Mouse (Mus musculus) right cerebral cortex, postnatal 36 days (tissue): ENCODE measurements at regions not wholly inside any gene's neighbourhood (a gene's known extent, or its start where the extent isn't known, plus 50 kb on each side); places are given as distances from the start of the nearest gene placed in this dataset.

Experiments
- DNase-seq, 2 experiments: peaks; one replicate each; pipeline ENCODE4 v3.0.0; 2022; ENCODE audit warnings: low spot score in 2 of 2, mixed read lengths in 1 of 2

GRCm38 (mm10) chr1:69376923-69377706 is 269.3 kb upstream of the Erbb4 start:
- no peak for DNase-seq

GRCm38 (mm10) chr1:69375246-69375645 is 267.4 kb upstream of the Erbb4 start:
- DNase-seq = no peak

GRCm38 (mm10) chr1:69370078-69370477 is 262.2 kb upstream of the Erbb4 start:
- DNase-seq = no peak

GRCm38 (mm10) chr1:69367531-69367930 is 259.7 kb upstream of the Erbb4 start:
- DNase-seq = no peak

DNA sequence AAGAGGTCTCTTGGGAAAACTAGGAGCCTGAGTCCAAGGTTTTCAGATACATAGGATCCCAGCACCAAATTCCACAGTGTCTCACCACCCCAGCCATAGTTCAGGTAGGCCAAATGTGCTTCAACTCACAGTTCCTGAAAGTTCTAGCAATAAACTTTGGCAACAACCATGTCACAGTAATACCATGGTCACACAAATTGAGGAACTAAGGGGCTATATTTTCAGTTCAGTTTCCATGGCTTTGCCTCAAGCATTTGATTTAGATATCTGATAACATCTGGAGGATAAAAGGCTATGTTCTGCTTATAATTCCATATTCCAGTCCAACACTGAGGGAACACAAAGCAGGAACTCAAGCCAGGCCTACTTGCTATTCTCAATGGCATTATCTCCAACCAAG is 256.2 kb upstream of the Erbb4 start:
- DNase-seq = no peak

DNA sequence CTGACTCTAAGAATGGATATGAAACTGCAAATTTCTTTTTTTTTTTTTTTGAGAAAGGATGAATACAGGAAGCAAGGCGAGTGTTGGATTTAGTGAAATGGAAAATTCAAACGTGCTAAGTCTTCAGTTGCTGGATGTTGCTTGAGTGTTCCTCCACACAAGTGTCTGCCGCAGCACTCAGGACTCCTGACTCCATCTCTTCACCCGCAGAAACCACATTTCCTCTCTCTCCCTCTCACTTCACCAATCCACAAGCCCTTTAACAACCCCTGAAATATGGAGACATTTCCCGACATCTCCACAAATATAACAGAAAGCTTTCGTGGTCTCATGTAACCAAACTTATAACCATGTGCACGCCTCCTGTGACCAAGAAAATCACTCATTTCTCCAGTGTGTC is 249.7 kb upstream of the Erbb4 start:
- DNase-seq = no peak

GRCm38 (mm10) chr1:69350417-69350816 is 242.6 kb upstream of the Erbb4 start:
- no peak for DNase-seq

DNA sequence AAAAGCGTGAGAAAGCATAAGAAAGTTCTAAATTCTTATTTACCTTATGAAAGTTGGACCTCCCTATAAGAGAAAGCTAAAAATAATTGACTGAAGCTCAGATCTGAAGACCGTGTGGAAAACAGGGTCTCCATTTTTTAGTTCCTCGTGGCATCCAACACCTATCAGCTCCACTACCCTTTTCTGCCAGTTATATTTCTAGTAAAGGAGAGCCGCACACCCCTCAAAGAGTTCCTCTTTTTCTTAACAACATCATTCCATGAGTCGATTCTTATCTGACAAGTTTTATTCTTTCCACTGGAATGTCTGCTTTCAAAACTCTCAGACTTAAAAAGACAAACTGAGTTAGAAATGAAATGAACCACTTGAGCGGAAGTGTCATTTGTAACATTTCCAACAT is 242.0 kb upstream of the Erbb4 start:
- DNase-seq = no peak

DNA sequence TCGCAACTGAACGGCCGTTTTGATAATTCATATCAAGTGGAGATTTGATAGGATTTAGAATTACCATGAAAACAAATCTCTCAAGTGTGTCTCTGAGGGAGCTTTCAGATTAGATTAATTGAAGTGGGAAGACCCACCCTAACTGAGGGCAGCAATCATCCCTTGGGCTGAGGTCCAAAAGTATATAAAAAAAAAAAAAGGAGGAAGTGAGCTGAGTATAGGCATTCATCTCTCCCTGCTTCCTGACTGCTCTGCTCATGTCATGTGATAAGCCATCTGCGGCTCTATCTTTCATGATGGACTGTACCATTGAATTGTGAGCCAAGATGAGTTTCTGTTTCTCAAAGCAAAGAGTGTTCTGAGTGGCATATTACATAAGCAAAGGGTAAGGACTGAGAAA is 234.2 kb upstream of the Erbb4 start:
- no peak for DNase-seq

DNA sequence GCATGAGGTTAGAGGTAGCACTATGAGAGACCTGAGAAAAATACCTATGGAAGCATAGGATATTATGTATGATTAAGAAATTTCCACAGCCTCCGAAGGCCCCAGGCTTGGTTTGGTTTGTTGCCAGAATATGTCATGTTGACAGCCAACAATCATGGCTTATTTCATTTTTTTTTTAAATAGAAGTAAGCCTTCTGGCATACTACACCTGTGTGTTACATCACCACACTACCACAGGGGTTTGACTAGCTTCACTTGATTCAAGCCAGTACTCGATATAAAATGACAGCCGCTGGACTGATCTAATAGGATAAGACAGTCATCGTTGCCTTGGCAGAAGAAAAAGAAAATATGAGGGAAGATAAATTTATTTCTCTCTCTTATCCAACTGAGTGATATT is 232.6 kb upstream of the Erbb4 start:
- DNase-seq = no peak

DNA sequence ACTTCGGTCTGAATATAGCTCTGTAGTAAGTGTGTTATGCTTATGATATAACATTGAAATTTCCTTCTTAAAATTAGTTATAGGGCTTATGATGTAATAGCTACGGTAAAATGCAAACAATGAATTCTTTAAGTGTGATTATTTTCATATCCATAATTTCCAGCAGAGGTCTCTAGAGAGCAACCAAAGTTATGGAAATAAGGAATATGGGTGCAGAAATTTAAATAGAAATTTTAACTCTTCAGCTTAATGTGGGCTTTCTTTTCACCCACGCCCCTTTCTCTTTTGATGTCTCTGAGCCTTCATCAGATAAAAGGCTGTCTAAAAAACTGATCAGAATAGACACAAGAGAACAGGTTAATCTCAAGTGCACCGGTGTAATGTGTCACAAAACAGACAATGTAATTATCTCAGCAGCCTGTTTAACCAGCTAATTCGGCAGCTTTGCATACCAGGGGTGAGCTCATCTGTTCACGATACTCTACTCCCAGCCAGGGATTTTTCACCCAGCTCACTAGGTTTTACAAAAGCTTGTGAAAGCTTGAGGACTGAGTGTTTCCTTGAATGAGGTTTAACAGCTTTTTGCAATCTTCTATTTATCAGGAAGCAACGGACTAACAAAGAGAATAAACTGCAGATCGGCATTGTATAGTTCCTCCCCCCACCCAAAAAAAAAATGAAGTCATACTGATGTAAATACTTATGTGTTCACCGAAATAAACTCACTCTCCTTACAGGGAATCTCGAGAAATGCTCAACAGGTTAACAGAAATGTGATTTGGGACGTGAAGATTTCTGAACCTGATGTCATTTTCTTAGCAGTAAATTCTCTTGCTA is 223.8 kb upstream of the Erbb4 start:
- DNase-seq = no peak

GRCm38 (mm10) chr1:69329399-69329798 is 221.5 kb upstream of the Erbb4 start:
- DNase-seq = no peak

DNA sequence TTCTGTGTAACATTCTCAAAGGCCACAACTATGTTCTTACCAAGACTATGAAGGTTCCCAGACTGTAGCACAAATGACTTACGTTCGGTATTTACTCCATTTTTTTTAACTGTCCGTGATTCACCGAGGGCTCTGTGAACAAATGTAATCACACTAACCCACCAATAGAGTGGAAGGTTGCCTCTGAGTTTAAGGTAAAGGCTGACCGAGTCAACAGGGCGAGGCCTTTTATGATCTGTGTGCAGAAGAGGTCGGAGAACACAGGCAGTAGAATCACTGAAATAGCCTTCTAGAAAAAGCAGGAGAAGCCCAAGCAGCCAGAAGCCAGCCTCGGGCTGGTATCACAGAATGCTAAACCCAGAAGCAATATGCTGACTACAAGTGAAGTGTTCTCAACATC is 218.9 kb upstream of the Erbb4 start:
- DNase-seq = no peak

GRCm38 (mm10) chr1:69319526-69319925 is 211.7 kb upstream of the Erbb4 start:
- DNase-seq = no peak

DNA sequence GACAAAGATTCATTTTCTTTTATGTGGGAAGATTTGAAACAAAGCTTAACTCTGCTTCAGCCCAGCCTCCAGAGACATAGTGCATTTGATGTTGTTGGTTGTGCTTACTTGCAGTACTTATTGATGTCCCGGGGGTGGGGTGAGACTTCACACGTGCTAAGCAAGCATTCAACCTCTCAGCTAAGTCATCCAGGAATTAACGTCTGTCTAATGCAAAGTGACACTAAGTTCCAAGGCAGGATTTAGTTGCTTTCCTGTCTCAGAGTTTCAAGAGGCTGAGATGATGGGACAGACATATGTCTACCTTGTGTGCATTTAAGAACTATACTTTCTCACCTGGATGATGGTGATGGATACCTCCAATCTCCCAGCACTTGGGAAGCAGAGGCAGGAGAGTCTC is 189.0 kb upstream of the Erbb4 start:
- no peak for DNase-seq

DNA sequence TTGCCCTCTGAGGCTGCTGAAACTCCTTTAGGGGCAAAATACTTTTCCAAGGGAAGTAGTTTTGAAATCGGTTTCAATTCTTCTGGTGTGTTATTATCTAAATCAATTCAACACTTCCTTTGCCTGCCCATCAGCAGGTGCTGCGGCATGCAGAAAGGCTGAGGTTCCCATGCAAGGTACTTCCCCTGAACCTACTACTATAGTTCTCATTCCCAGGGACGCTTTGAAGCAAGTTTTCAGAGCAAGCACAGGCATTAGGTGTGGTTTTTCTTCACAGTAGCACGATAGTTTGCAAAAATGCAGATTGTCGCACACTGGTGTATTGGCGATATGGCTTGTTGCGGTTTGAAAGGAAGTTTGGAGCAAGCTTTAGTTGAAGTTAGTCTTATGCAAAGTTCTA is 183.5 kb upstream of the Erbb4 start:
- no peak for DNase-seq

- DNase-seq = no peak
Observed at GRCm38 (mm10) chr1:69286374-69286773, 178.5 kb upstream of the Erbb4 start.

DNA sequence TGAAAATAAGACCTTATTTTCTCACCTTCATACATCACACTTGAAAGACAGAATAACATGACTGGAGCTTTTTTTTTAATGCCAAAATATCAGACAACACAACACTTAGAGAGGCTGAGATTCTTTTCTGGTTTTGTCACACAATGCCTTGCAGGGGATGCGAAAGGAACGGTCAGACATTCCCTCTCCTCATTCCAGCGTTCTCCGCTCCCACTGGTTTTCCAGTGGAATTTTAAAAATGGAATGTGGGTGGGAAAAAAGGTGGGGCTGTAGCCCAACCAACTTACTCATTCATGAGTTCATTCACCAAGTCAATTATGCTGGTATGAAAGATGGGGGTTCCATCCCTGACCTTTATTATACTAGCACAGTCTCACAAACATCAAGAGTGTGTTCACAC is 169.6 kb upstream of the Erbb4 start:
- no peak for DNase-seq

DNA sequence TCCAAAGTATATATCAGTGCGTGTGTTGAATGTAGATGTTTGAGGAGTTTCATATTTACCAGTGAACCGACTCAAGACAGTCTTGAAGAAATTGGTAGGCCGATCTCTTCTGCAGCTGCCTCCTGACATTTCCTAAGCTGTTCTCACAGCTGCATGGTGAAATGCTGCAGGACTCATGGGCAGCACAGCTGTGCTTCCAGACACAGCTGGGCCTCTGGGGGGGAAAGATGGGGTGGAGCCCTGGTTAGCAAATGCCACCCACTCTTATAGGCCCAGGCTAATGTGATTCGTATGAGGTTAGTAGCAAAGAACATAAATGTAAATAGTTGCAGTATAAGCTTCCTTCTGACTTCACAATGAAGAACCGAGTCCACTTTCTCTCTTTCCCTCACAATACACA is 139.8 kb upstream of the Erbb4 start:
- no peak for DNase-seq

GRCm38 (mm10) chr1:69242289-69242909 is 134.5 kb upstream of the Erbb4 start:
- DNase-seq = no peak

- peak; percentile 34 to 43 for DNase-seq
Observed at GRCm38 (mm10) chr1:69241502-69242214, 133.8 kb upstream of the Erbb4 start.

GRCm38 (mm10) chr1:69227864-69228263 is 120.0 kb upstream of the Erbb4 start:
- no peak for DNase-seq
